Mouse (Mus musculus): ENCODE results near the gene Cenpa. TPM values are rescaled to one million over a fixed set of nuclear protein-coding genes. Genes with fewer than 3 reads are reported as not detected.
"Not testable (repeated sequence)": the region's sequence is repeated elsewhere in the genome, so short reads cannot be mapped to it uniquely, and the experiment has no call there.

Cenpa gene
- total RNA-seq, 2 experiments from 2014 or later = 42.0 to 43.0 TPM

GRCm38 (mm10) chr5:30674001-30674400 lies 7.4 kb downstream of the Cenpa start:
- intact Hi-C loops (cut with DNase I) = no loop called here
- DNase-seq (ENCODE audit: low spot score) = no peak

- DNase-seq (ENCODE audit: low spot score) = no peak
- intact Hi-C loops (cut with DNase I) = no loop called here
Measured at GRCm38 (mm10) chr5:30676800-30677199, 10.2 kb downstream of the Cenpa start.

- intact Hi-C loops (cut with DNase I); DNase-seq (ENCODE audit: low spot score): not testable (repeated sequence)
Measured at GRCm38 (mm10) chr5:30678069-30678468, 11.5 kb downstream of the Cenpa start.

- intact Hi-C loops (cut with DNase I) = no loop called here
- no peak for DNase-seq (ENCODE audit: low spot score)
Measured at GRCm38 (mm10) chr5:30678722-30679296, 12.2 kb downstream of the Cenpa start.

GRCm38 (mm10) chr5:30679593-30679992 lies 13.0 kb downstream of the Cenpa start:
- intact Hi-C loops (cut with DNase I) = no loop called here
- DNase-seq (ENCODE audit: low spot score) = no peak

- intact Hi-C loops (cut with DNase I) = loop anchor here (2.0 to 5.0 kb wide), 2 partner anchors 165 to 260 kb away; no protein-coding TSS in a partner anchor
Measured at GRCm38 (mm10) chr5:30681970-30682369, 15.4 kb downstream of the Cenpa start.

GRCm38 (mm10) chr5:30682967-30683600 lies 16.5 kb downstream of the Cenpa start:
- no peak for DNase-seq (ENCODE audit: low spot score)
- intact Hi-C loops (cut with DNase I) = loop anchor here (2.0 to 5.0 kb wide), 2 partner anchors 166 to 261 kb away; no protein-coding TSS in a partner anchor

More at GRCm38 (mm10) chr5:30681970-30682369, 15.4 kb downstream of the Cenpa start:
- DNase-seq (ENCODE audit: low spot score) = no peak

GRCm38 (mm10) chr5:30683993-30684392 lies 17.4 kb downstream of the Cenpa start:
- intact Hi-C loops (cut with DNase I) = loop anchor here (2.0 to 5.0 kb wide), 2 partner anchors 167 to 262 kb away; no protein-coding TSS in a partner anchor

GRCm38 (mm10) chr5:30686781-30687180 lies 20.2 kb downstream of the Cenpa start:
- DNase-seq (ENCODE audit: low spot score) = no peak
- intact Hi-C loops (cut with DNase I) = no loop called here

More at GRCm38 (mm10) chr5:30683993-30684392, 17.4 kb downstream of the Cenpa start:
- DNase-seq (ENCODE audit: low spot score) = no peak

GRCm38 (mm10) chr5:30700361-30701000 lies 33.9 kb downstream of the Cenpa start:
- no peak for DNase-seq (ENCODE audit: low spot score)
- intact Hi-C loops (cut with DNase I) = no loop called here

- DNase-seq (ENCODE audit: low spot score); intact Hi-C loops (cut with DNase I): not testable (repeated sequence)
Measured at GRCm38 (mm10) chr5:30701373-30701772, 34.8 kb downstream of the Cenpa start.

GRCm38 (mm10) chr5:30701866-30702265 lies 35.3 kb downstream of the Cenpa start:
- DNase-seq (ENCODE audit: low spot score) = no peak
- intact Hi-C loops (cut with DNase I) = no loop called here

GRCm38 (mm10) chr5:30709744-30710383 lies 43.3 kb downstream of the Cenpa start:
- intact Hi-C loops (cut with DNase I) = loop anchor here (1.0 to 5.0 kb wide), 3 partner anchors 65 to 292 kb away; no protein-coding TSS in a partner anchor

GRCm38 (mm10) chr5:30710486-30710885 lies 43.9 kb downstream of the Cenpa start:
- intact Hi-C loops (cut with DNase I) = loop anchor here (5.0 kb wide), 1 partner anchor 292 kb away; no protein-coding TSS in a partner anchor
- DNase-seq (ENCODE audit: low spot score) = no peak

More at GRCm38 (mm10) chr5:30709744-30710383, 43.3 kb downstream of the Cenpa start:
- no peak for DNase-seq (ENCODE audit: low spot score)

- DNase-seq (ENCODE audit: low spot score) = peak; percentile 32
- intact Hi-C loops (cut with DNase I) = loop anchor here (5.0 kb wide), 1 partner anchor 291 kb away; no protein-coding TSS in a partner anchor
Measured at GRCm38 (mm10) chr5:30711147-30712001, 44.8 kb downstream of the Cenpa start, which contains the start of gene Dpysl5. Gene Dpysl5 (plus strand): TSS chr5:30711564.

GRCm38 (mm10) chr5:30712002-30712390 lies 45.4 kb downstream of the Cenpa start:
- intact Hi-C loops (cut with DNase I) = loop anchor here (5.0 kb wide), 1 partner anchor 290 kb away; no protein-coding TSS in a partner anchor
- no peak for DNase-seq (ENCODE audit: low spot score)

- intact Hi-C loops (cut with DNase I) = loop anchor here (5.0 kb wide), 1 partner anchor 290 kb away; no protein-coding TSS in a partner anchor
Measured at GRCm38 (mm10) chr5:30712441-30713298, 46.1 kb downstream of the Cenpa start.

GRCm38 (mm10) chr5:30713299-30713675 lies 46.7 kb downstream of the Cenpa start:
- no peak for DNase-seq (ENCODE audit: low spot score)
- intact Hi-C loops (cut with DNase I) = loop anchor here (5.0 kb wide), 1 partner anchor 289 kb away; no protein-coding TSS in a partner anchor

More at GRCm38 (mm10) chr5:30712441-30713298, 46.1 kb downstream of the Cenpa start:
- no peak for DNase-seq (ENCODE audit: low spot score)
